Mouse (Mus musculus) heart, adult 2 months (tissue): ENCODE measurements around the gene Mlh1.

Experiments
- CTCF ChIP-seq: fragments of 200-600 bp; IDR thresholded peaks from 2 replicates; pipeline ENCODE4 v1.8.1; 2022; ENCODE audit warnings: antibody characterized with exemption, mild to moderate bottlenecking, moderate library complexity
- EP300 ChIP-seq: fragments of 200-500 bp; IDR thresholded peaks from 2 replicates; pipeline ENCODE4 v1.6.1; 2011; ENCODE audit warnings: low read depth, low read length, control low read depth; ENCODE audit not compliant: insufficient read depth

GRCm38 (mm10) chr9:111239821-111240220 lies 31.8 kb downstream of the Mlh1 start:
- no peak for TF ChIP-seq CTCF
- TF ChIP-seq EP300: no peak
